ENCODE assay signal across 14 mouse cellular contexts in genomic region chr9:74007976-74008686, GRCm38 (mm10). TPM values are rescaled to one million over a fixed set of nuclear protein-coding genes. Genes with fewer than 3 reads are reported as not detected.
DNase-seq lines count a peak whose midpoint lies in the region; ATAC-seq and TF ChIP-seq lines count a peak whose summit lies in the region.
"Had no signal": no experiment of that assay in that cellular context is flagged by ENCODE, and none has a peak within 500 bp of the region (broad histone marks: within the 10 kb centered on the region; RNA-seq: fewer than 3 reads in every experiment).

No protein-coding gene starts in this region.

- H3K27ac ChIP-seq in hindbrain, postnatal 0 days: no peak overlapping the region
- no peak overlapping the region for H3K27ac ChIP-seq in hindbrain, embryonic 16.5 days (ENCODE audit: low read depth, low read length)
- H3K27ac ChIP-seq in midbrain, postnatal 0 days (ENCODE audit: low read depth, low read length): no peak overlapping the region
- H3K27ac ChIP-seq in midbrain, embryonic 16.5 days (ENCODE audit: low read length): no peak overlapping the region
- H3K27ac ChIP-seq: liver, embryonic 13.5 days; midbrain, embryonic 12.5 days; stomach, embryonic 15.5 days had no signal

- H3K4me1 ChIP-seq in hindbrain, postnatal 0 days (ENCODE audit: insufficient read depth, low read length): no peaks in the 10 kb centered on the region
- peaks cover 4% of the 10 kb centered on the region for H3K4me1 ChIP-seq in hindbrain, embryonic 16.5 days (ENCODE audit: control insufficient read depth, insufficient read depth, low read depth, low read length)
- H3K4me1 ChIP-seq in midbrain, postnatal 0 days (ENCODE audit: insufficient read depth, low read length): no peaks in the 10 kb centered on the region
- H3K4me1 ChIP-seq in midbrain, embryonic 16.5 days (ENCODE audit: control insufficient read depth, insufficient read depth, low read length): 0 out of 2 replicates have a peak, but pooled peaks cover 2% of the 10 kb centered on the region
- H3K4me1 ChIP-seq: liver, embryonic 13.5 days; midbrain, embryonic 12.5 days; stomach, embryonic 15.5 days had no signal

- no peak overlapping the region for H3K4me3 ChIP-seq in hindbrain, postnatal 0 days (ENCODE audit: low read length)
- H3K4me3 ChIP-seq in hindbrain, embryonic 16.5 days (ENCODE audit: low read length): no peak overlapping the region
- no peak overlapping the region for H3K4me3 ChIP-seq in midbrain, postnatal 0 days (ENCODE audit: low read depth, low read length)
- H3K4me3 ChIP-seq in midbrain, embryonic 16.5 days (ENCODE audit: low read depth, low read length): no peak overlapping the region
- H3K4me3 ChIP-seq: liver, embryonic 13.5 days; midbrain, embryonic 12.5 days; stomach, embryonic 15.5 days had no signal

- H3K4me2 ChIP-seq in hindbrain, postnatal 0 days (ENCODE audit: low read depth, low read length): no peak overlapping the region
- no peak overlapping the region for H3K4me2 ChIP-seq in hindbrain, embryonic 16.5 days (ENCODE audit: low read length)
- H3K4me2 ChIP-seq in midbrain, postnatal 0 days (ENCODE audit: low read depth, low read length, poor library complexity, severe bottlenecking): no peak overlapping the region
- no peak overlapping the region for H3K4me2 ChIP-seq in midbrain, embryonic 16.5 days (ENCODE audit: low read length)
- H3K4me2 ChIP-seq: liver, embryonic 13.5 days; midbrain, embryonic 12.5 days; stomach, embryonic 15.5 days had no signal

- H3K9ac ChIP-seq in hindbrain, postnatal 0 days (replicated peaks; ENCODE audit: low read length): no peak overlapping the region
- H3K9ac ChIP-seq in hindbrain, embryonic 16.5 days (ENCODE audit: low read depth, low read length): no peak overlapping the region
- H3K9ac ChIP-seq in midbrain, postnatal 0 days (replicated peaks; ENCODE audit: low read length, poor library complexity, severe bottlenecking): no peak overlapping the region
- H3K9ac ChIP-seq in midbrain, embryonic 16.5 days (ENCODE audit: low read depth, low read length): no peak overlapping the region
- H3K9ac ChIP-seq: liver, embryonic 13.5 days; midbrain, embryonic 12.5 days; stomach, embryonic 15.5 days had no signal

- no peak for TF ChIP-seq CTCF in hindbrain, postnatal 0 days (IDR thresholded peaks at IDR 0.05; ENCODE audit: low read depth)
- no peak for TF ChIP-seq CTCF in midbrain, postnatal 0 days (IDR thresholded peaks at IDR 0.05)

- no peak for ATAC-seq in hindbrain, postnatal 0 days
- ATAC-seq in hindbrain, embryonic 16.5 days: no peak
- no peak for ATAC-seq in midbrain, postnatal 0 days (ENCODE audit: low FRiP score)
- no peak for ATAC-seq in midbrain, embryonic 16.5 days

- 42% methylated on average over 7 of the region's 7 CpGs for WGBS in hindbrain, postnatal 0 days
- WGBS in hindbrain, embryonic 16.5 days: 58% methylated on average over 7 of the region's 7 CpGs
- WGBS in midbrain, postnatal 0 days: 60% methylated on average over 7 of the region's 7 CpGs
- 66% methylated on average over 7 of the region's 7 CpGs for WGBS in midbrain, embryonic 16.5 days

- DNase-seq in cerebellum, postnatal 14 days: peak; percentile 38 to 46
- DNase-seq in cerebellum, adult 9-11 months: no peak
- DNase-seq in hindbrain, postnatal 0 days (ENCODE audit: low spot score): peak; percentile 45
- peak; percentile 26 for DNase-seq in midbrain, postnatal 0 days (ENCODE audit: low spot score)
- peak; percentile 45 for DNase-seq in adrenal gland, postnatal 25 days
- no peak for DNase-seq in lung, postnatal 36 days
- DNase-seq: gastrocnemius, postnatal 14 days; liver, embryonic 13.5 days had no signal

- H3K9me3 ChIP-seq in hindbrain, postnatal 0 days (ENCODE audit: low read length): no peaks in the 10 kb centered on the region
- no peaks in the 10 kb centered on the region for H3K9me3 ChIP-seq in hindbrain, embryonic 16.5 days (ENCODE audit: control insufficient read depth, low read length)
- H3K9me3 ChIP-seq in midbrain, postnatal 0 days (ENCODE audit: low read length): no peaks in the 10 kb centered on the region
- no peaks in the 10 kb centered on the region for H3K9me3 ChIP-seq in midbrain, embryonic 16.5 days (replicated peaks; ENCODE audit: control insufficient read depth, low read length, poor library complexity, severe bottlenecking)
- H3K9me3 ChIP-seq: liver, embryonic 13.5 days; midbrain, embryonic 12.5 days; stomach, embryonic 15.5 days had no signal

- no peaks in the 10 kb centered on the region for H3K27me3 ChIP-seq in hindbrain, postnatal 0 days (ENCODE audit: insufficient read depth, low read length)
- H3K27me3 ChIP-seq in hindbrain, embryonic 16.5 days (replicated peaks; ENCODE audit: control insufficient read depth, insufficient read depth, low read length): no peaks in the 10 kb centered on the region
- H3K27me3 ChIP-seq in midbrain, postnatal 0 days (ENCODE audit: insufficient read depth, low read length): no peaks in the 10 kb centered on the region
- H3K27me3 ChIP-seq in midbrain, embryonic 16.5 days (ENCODE audit: control insufficient read depth, insufficient read depth, low read depth, low read length): no peaks in the 10 kb centered on the region
- H3K27me3 ChIP-seq: liver, embryonic 13.5 days; midbrain, embryonic 12.5 days; stomach, embryonic 15.5 days had no signal

- no peaks in the 10 kb centered on the region for H3K36me3 ChIP-seq in hindbrain, postnatal 0 days (ENCODE audit: insufficient read depth, low read length)
- H3K36me3 ChIP-seq in hindbrain, embryonic 16.5 days (ENCODE audit: control insufficient read depth, insufficient read depth, low read length): no peaks in the 10 kb centered on the region
- H3K36me3 ChIP-seq in midbrain, postnatal 0 days (ENCODE audit: insufficient read depth, low read length): no peaks in the 10 kb centered on the region
- no peaks in the 10 kb centered on the region for H3K36me3 ChIP-seq in midbrain, embryonic 16.5 days (ENCODE audit: control insufficient read depth, insufficient read depth, low read length)
- H3K36me3 ChIP-seq: G1E; liver, embryonic 13.5 days; midbrain, embryonic 12.5 days; stomach, embryonic 15.5 days had no signal

RNA-seq across cellular contexts. Expression of gene Unc13c, which starts 39.4 kb away (rescaled TPM):
- total RNA-seq in hindbrain, postnatal 0 days (2014; rRNA removed): 12.3 and 16.3 TPM in 2 replicates
- polyA plus RNA-seq in hindbrain, postnatal 0 days (2015; fragmentation: Nextera tagmentation; extraction: Ambion mirVana): 7.1 and 7.8 TPM in 2 replicates
- 6.3 and 7.6 TPM in 2 replicates for polyA plus RNA-seq in hindbrain, embryonic 16.5 days (2015; fragmentation: Nextera tagmentation; extraction: Ambion mirVana)
- 15.3 and 19.4 TPM in 2 replicates for total RNA-seq in midbrain, postnatal 0 days (2014; rRNA removed)
- polyA plus RNA-seq in midbrain, postnatal 0 days (2015; fragmentation: Nextera tagmentation; extraction: Ambion mirVana): 5.9 and 6.3 TPM in 2 replicates
- polyA plus RNA-seq in midbrain, embryonic 16.5 days (2015; fragmentation: Nextera tagmentation; extraction: Ambion mirVana): 5.2 and 5.7 TPM in 2 replicates
- total RNA-seq in adrenal gland, postnatal 25 days (2021): 1.7 and 2.6 TPM in 2 replicates
- total RNA-seq: hematopoietic stem cell, adult 5-6 weeks had no signal
- polyA plus RNA-seq: G1E had no signal

Comparison
In these comparisons a context has a peak if more than half of its experiments do, and no peak if none do; other contexts are left out.
1. DNase-seq: peak in cerebellum, postnatal 14 days (2 of 2), hindbrain, postnatal 0 days (single experiment), midbrain, postnatal 0 days (single experiment) and adrenal gland, postnatal 25 days (single experiment); none in cerebellum, adult 9-11 months (single experiment) and lung, postnatal 36 days (single experiment).